Mouse (Mus musculus): ENCODE measurements around the gene Pla2g4c. TPM values are rescaled to one million over a fixed set of nuclear protein-coding genes. Genes with fewer than 3 reads are reported as not detected.

The Pla2g4c gene
- polyA plus RNA-seq, 1 experiment from 2014 or later: 1.0 TPM

GRCm38 (mm10) chr7:13301643-13302042 lies 22.8 kb upstream of the Pla2g4c start:
- no peaks in the 10 kb centered on the region for H3K4me1 ChIP-seq (replicated peaks)
- H3K4me3 ChIP-seq: no peak overlapping the region
- DNase-seq (ENCODE audit: low spot score): no peak
- no peaks in the 10 kb centered on the region for H3K27me3 ChIP-seq (ENCODE audit: insufficient read depth, poor library complexity, severe bottlenecking)
- H3K27ac ChIP-seq: no peak overlapping the region
- WGBS: 97% methylated on average over 1 of the region's 1 CpGs
- no peaks in the 10 kb centered on the region for H3K9me3 ChIP-seq
- H3K36me3 ChIP-seq: peaks cover 100% of the 10 kb centered on the region

- H3K4me3 ChIP-seq: no peak overlapping the region
- no peaks in the 10 kb centered on the region for H3K9me3 ChIP-seq
- WGBS: 84% methylated on average over 2 of the region's 2 CpGs
- no peak overlapping the region for H3K27ac ChIP-seq
- H3K4me1 ChIP-seq (replicated peaks): no peaks in the 10 kb centered on the region
- peaks cover 100% of the 10 kb centered on the region for H3K36me3 ChIP-seq
- DNase-seq (ENCODE audit: low spot score): no peak
- H3K27me3 ChIP-seq (ENCODE audit: insufficient read depth, poor library complexity, severe bottlenecking): no peaks in the 10 kb centered on the region
Measured at GRCm38 (mm10) chr7:13302780-13303179, 21.7 kb upstream of the Pla2g4c start.

- no peaks in the 10 kb centered on the region for H3K4me1 ChIP-seq (replicated peaks)
- no peaks in the 10 kb centered on the region for H3K27me3 ChIP-seq (ENCODE audit: insufficient read depth, poor library complexity, severe bottlenecking)
- no peaks in the 10 kb centered on the region for H3K9me3 ChIP-seq
- no peak for DNase-seq (ENCODE audit: low spot score)
- H3K4me3 ChIP-seq: no peak overlapping the region
- H3K27ac ChIP-seq: no peak overlapping the region
- peaks cover 100% of the 10 kb centered on the region for H3K36me3 ChIP-seq
Measured at GRCm38 (mm10) chr7:13303372-13303771, 21.1 kb upstream of the Pla2g4c start.

- H3K4me1 ChIP-seq (replicated peaks): no peaks in the 10 kb centered on the region
- H3K27me3 ChIP-seq (ENCODE audit: insufficient read depth, poor library complexity, severe bottlenecking): no peaks in the 10 kb centered on the region
- H3K9me3 ChIP-seq: no peaks in the 10 kb centered on the region
- H3K36me3 ChIP-seq: peaks cover 99% of the 10 kb centered on the region
- WGBS: 88% methylated on average over 2 of the region's 2 CpGs
- H3K27ac ChIP-seq: no peak overlapping the region
- DNase-seq (ENCODE audit: low spot score): no peak
- no peak overlapping the region for H3K4me3 ChIP-seq
Measured at GRCm38 (mm10) chr7:13309407-13309806, 15.0 kb upstream of the Pla2g4c start.

- Histone ChIP-seq H3K27ac (no peak overlapping the region), H3K36me3 (peaks cover 92% of the 10 kb centered on the region), H3K9me3 (no peaks in the 10 kb centered on the region), H3K4me1 (replicated peaks) (no peaks in the 10 kb centered on the region), H3K4me3 (no peak overlapping the region), H3K27me3 (ENCODE audit: insufficient read depth, poor library complexity, severe bottlenecking) (no peaks in the 10 kb centered on the region)
- 94% methylated on average over 6 of the region's 6 CpGs for WGBS
- DNase-seq (ENCODE audit: low spot score): no peak
Measured at GRCm38 (mm10) chr7:13310493-13311199, 13.8 kb upstream of the Pla2g4c start.

GRCm38 (mm10) chr7:13311401-13311800 lies 13.1 kb upstream of the Pla2g4c start:
- DNase-seq (ENCODE audit: low spot score): no peak
- WGBS: 98% methylated on average over 4 of the region's 4 CpGs
- Histone ChIP-seq H3K9me3 (no peaks in the 10 kb centered on the region), H3K4me3 (no peak overlapping the region), H3K27me3 (ENCODE audit: insufficient read depth, poor library complexity, severe bottlenecking) (no peaks in the 10 kb centered on the region), H3K4me1 (replicated peaks) (no peaks in the 10 kb centered on the region), H3K36me3 (peaks cover 90% of the 10 kb centered on the region), H3K27ac (no peak overlapping the region)

- H3K9me3 ChIP-seq: no peaks in the 10 kb centered on the region
- 91% methylated on average over 5 of the region's 5 CpGs for WGBS
- DNase-seq (ENCODE audit: low spot score): no peak
Measured at GRCm38 (mm10) chr7:13314095-13314597, 10.3 kb upstream of the Pla2g4c start.

GRCm38 (mm10) chr7:13321424-13321823 lies 3.0 kb upstream of the Pla2g4c start:
- no peak overlapping the region for H3K4me3 ChIP-seq
- no peaks in the 10 kb centered on the region for H3K27me3 ChIP-seq (ENCODE audit: insufficient read depth, poor library complexity, severe bottlenecking)
- no peaks in the 10 kb centered on the region for H3K4me1 ChIP-seq (replicated peaks)
- H3K36me3 ChIP-seq: peaks cover 15% of the 10 kb centered on the region
- no peak overlapping the region for H3K27ac ChIP-seq
- H3K9me3 ChIP-seq: no peaks in the 10 kb centered on the region
- WGBS: 89% methylated on average over 3 of the region's 3 CpGs
- DNase-seq (ENCODE audit: low spot score): no peak

More at GRCm38 (mm10) chr7:13314095-13314597, 10.3 kb upstream of the Pla2g4c start:
- H3K36me3 ChIP-seq: peaks cover 65% of the 10 kb centered on the region
- H3K4me3 ChIP-seq: no peak overlapping the region
- H3K4me1 ChIP-seq (replicated peaks): no peaks in the 10 kb centered on the region
- no peak overlapping the region for H3K27ac ChIP-seq
- H3K27me3 ChIP-seq (ENCODE audit: insufficient read depth, poor library complexity, severe bottlenecking): no peaks in the 10 kb centered on the region

GRCm38 (mm10) chr7:13330575-13330974 lies 6.1 kb downstream of the Pla2g4c start:
- no peak for DNase-seq (ENCODE audit: low spot score)

GRCm38 (mm10) chr7:13355943-13356342 lies 31.5 kb downstream of the Pla2g4c start:
- peaks cover 81% of the 10 kb centered on the region for H3K36me3 ChIP-seq
- H3K4me3 ChIP-seq: no peak overlapping the region
- no peaks in the 10 kb centered on the region for H3K4me1 ChIP-seq (replicated peaks)
- H3K9me3 ChIP-seq: peaks cover 28% of the 10 kb centered on the region
- no peak overlapping the region for H3K27ac ChIP-seq
- DNase-seq (ENCODE audit: low spot score): no peak
- no peaks in the 10 kb centered on the region for H3K27me3 ChIP-seq (ENCODE audit: insufficient read depth, poor library complexity, severe bottlenecking)

More at GRCm38 (mm10) chr7:13330575-13330974, 6.1 kb downstream of the Pla2g4c start:
- 99% methylated on average over 2 of the region's 2 CpGs for WGBS
- Histone ChIP-seq H3K27me3 (ENCODE audit: insufficient read depth, poor library complexity, severe bottlenecking) (no peaks in the 10 kb centered on the region), H3K27ac (no peak overlapping the region), H3K36me3 (peaks cover 33% of the 10 kb centered on the region), H3K9me3 (no peaks in the 10 kb centered on the region), H3K4me1 (replicated peaks) (no peaks in the 10 kb centered on the region), H3K4me3 (no peak overlapping the region)

GRCm38 (mm10) chr7:13380588-13380987 lies 56.1 kb downstream of the Pla2g4c start:
- H3K27me3 ChIP-seq (ENCODE audit: insufficient read depth, poor library complexity, severe bottlenecking): no peaks in the 10 kb centered on the region
- H3K4me3 ChIP-seq: no peak overlapping the region
- H3K9me3 ChIP-seq: no peaks in the 10 kb centered on the region
- H3K4me1 ChIP-seq (replicated peaks): no peaks in the 10 kb centered on the region
- H3K27ac ChIP-seq: no peak overlapping the region
- no peak for DNase-seq (ENCODE audit: low spot score)
- no peaks in the 10 kb centered on the region for H3K36me3 ChIP-seq
- WGBS: 76% methylated on average over 2 of the region's 2 CpGs

GRCm38 (mm10) chr7:13397832-13398231 lies 73.4 kb downstream of the Pla2g4c start, which contains the start of gene Cabp5:
Cabp5 (plus strand) TSS chr7:13398132.
- Histone ChIP-seq H3K4me1 (replicated peaks) (no peaks in the 10 kb centered on the region), H3K36me3 (no peaks in the 10 kb centered on the region), H3K4me3 (no peak within 1 kb of the TSS), H3K27me3 (ENCODE audit: insufficient read depth, poor library complexity, severe bottlenecking) (no peaks in the 10 kb centered on the region), H3K27ac (no peak within 1 kb of the TSS), H3K9me3 (peaks cover 13% of the 10 kb centered on the region)
- DNase-seq (ENCODE audit: low spot score): no peak
- 88% methylated on average over 1 of the region's 1 CpGs for WGBS

Data from hindbrain, embryonic 10.5 days (tissue).